Mouse (Mus musculus) embryonic facial prominence, embryonic 10.5 days (tissue): ENCODE results near the gene Pitx2. TPM values are rescaled to one million over a fixed set of nuclear protein-coding genes. Genes with fewer than 3 reads are reported as not detected.

ENCODE experiments used
- DNase-seq: peaks from one replicate; pipeline ENCODE4 v3.0.0-alpha.2; 2017; ENCODE audit warnings: low spot score
- H3K27ac ChIP-seq: fragments of 300-500 bp; sonication (generic); replicated peaks from 2 replicates; pipeline ENCODE4 v1.5.1; 2016; ENCODE audit warnings: mild to moderate bottlenecking
- H3K27me3 ChIP-seq: fragments of 300-500 bp; sonication (generic); replicated peaks from 2 replicates; pipeline ENCODE4 v1.6.1; 2016; ENCODE audit warnings: low read depth, mild to moderate bottlenecking; ENCODE audit not compliant: poor library complexity, severe bottlenecking
- H3K36me3 ChIP-seq: fragments of 300-500 bp; sonication (generic); replicated peaks from 2 replicates; pipeline ENCODE4 v1.6.1; 2016; ENCODE audit warnings: mild to moderate bottlenecking, moderate library complexity
- H3K4me1 ChIP-seq: fragments of 300-500 bp; sonication (generic); 2 replicates; pipeline ENCODE4 v1.6.1; 2016
- H3K4me3 ChIP-seq: fragments of 300-500 bp; sonication (generic); 2 replicates; pipeline ENCODE4 v1.5.1; 2016; ENCODE audit warnings: mild to moderate bottlenecking, moderate library complexity
- H3K9me3 ChIP-seq: fragments of 300-500 bp; sonication (generic); 2 replicates; pipeline ENCODE4 v1.6.1; 2016; ENCODE audit warnings: mild to moderate bottlenecking
- WGBS: fragments of 180-500 bp; shearing (Covaris S2); methylation state at CpG from one replicate; pipeline ENCODE4 v1.1.7; 2016; 5-methylcytosine and 5-hydroxymethylcytosine counted together
- polyA plus RNA-seq: library from polyadenylated mRNA; unstranded; fragments of >200 nt; fragmentation: Nextera tagmentation; extraction: Ambion mirVana; gene quantifications from 2 replicates; pipeline ENCODE4 v1.2.1, GENCODE M21; 2016

The Pitx2 gene
- polyA plus RNA-seq, 1 experiment from 2014 or later, result 41.4 TPM

DNA sequence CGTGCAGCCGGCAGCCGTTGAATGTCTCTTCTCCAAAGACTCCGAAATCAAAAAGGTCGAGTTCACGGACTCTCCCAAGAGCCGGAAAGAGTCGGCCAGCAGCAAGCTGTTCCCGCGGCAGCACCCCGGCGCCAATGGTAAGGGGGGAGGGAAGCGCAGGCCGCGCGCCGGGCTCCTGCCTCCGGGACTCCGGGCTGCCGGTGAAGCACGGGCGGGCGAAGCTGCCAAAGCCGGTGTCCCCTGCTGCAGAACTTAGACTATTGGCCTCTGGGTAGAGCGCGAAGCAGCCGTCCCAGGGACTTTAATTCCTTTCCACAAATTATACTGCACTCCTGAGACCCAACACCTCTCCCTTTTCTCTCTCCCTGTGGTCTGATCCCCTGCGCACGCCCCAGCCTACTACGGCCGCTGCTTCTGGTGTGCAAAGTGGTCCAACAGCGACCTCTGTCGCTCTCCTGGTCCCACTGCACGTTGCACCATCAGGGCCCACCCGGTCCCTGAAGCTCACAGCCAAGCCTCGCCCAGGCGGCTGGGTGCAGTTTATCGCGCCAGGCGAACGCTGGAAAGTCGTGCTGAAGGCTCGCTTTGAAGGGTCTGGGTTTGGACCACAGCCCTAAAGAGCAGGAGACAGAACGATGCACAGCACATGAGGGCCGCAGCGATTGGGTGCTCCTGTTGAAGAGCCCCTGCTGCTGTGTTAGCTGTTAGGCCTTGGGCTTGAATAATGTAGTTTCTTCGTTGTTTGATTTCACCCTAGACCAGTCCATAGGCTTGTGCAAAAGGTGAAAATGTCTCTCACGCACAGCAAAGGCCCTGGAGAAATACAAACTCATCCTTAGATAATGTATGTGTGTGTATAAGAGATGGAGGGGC is 5.0 kb downstream of the Pitx2 start:
- peaks cover 99% of the 10 kb centered on the region for H3K27me3 ChIP-seq
- under 1% methylated on average over 48 of the region's 48 CpGs for WGBS
- H3K4me3 ChIP-seq, result peak overlapping the region; percentile 62
- peak overlapping the region; percentile 81 for H3K27ac ChIP-seq
- H3K9me3 ChIP-seq, result no peaks in the 10 kb centered on the region
- peak; percentile 92 for DNase-seq
- no peaks in the 10 kb centered on the region for H3K36me3 ChIP-seq
- peaks cover 30% of the 10 kb centered on the region for H3K4me1 ChIP-seq

DNA sequence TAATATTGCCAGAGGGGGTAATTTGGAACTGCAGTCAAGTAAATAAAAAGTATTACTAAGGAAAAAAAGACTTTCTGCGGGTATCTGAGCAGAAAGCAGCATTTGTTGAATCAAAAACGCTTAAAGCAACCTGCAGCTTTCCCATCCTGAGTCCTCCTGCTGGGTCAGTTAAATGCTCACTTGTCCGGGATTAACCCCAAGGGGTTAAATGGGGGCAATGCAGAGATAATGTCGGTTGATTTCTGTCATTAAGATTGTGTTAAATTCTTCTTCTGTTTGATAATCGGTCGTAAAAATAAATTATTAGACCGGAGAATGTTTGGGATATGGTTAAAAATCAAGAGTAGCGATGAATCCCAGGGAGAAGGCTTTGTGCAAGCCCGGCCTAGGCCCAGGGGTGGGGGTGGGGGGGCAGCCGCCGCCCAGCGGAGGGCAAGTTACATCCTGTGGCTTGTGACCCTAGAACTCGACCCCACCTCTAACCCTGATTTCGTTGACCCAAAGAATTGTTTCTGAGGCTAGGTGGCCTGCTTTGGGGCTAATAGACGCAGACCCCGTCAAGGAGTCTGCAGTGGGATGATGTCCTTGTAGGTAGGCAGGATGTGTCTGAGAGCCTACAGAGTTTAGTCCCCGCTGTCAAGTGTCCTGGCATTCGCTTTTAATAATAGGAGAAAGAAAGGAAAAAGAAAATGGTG is 6.0 kb downstream of the Pitx2 start:
- WGBS, result under 1% methylated on average over 18 of the region's 18 CpGs

DNA sequence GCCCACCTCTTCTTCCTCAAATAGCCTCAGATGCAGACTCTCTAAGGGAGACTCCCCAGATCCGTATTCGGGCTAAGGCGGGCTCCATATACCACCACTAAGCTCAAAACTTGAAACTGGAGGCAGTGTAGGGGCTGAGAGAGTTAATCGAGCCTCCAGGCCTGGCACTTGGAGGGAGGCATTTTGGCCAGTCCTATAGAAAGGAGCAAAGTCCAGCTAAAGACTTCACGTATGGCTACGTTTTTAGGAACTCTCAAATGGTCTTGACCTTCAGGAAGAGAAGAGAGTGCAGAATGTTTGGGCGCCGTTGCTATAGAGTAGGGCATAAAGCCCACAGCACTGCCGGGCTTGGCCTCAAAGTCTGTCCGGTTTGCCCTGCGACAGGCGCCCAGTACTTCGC is 7.1 kb downstream of the Pitx2 start:
- 2% methylated on average over 13 of the region's 13 CpGs for WGBS
- peaks cover 25% of the 10 kb centered on the region for H3K4me1 ChIP-seq
- peak; percentile 39 for DNase-seq
- no peak overlapping the region for H3K27ac ChIP-seq
- peak overlapping the region; percentile 29; the same call in 1 of the 2 replicates for H3K4me3 ChIP-seq
- H3K36me3 ChIP-seq, result no peaks in the 10 kb centered on the region
- H3K27me3 ChIP-seq, result peaks cover 99% of the 10 kb centered on the region
- no peaks in the 10 kb centered on the region for H3K9me3 ChIP-seq

More for the DNA sequence above, 6.0 kb downstream of the Pitx2 start:
- peak; percentile 47 for DNase-seq
- Histone ChIP-seq H3K4me1 (peaks cover 25% of the 10 kb centered on the region), H3K9me3 (no peaks in the 10 kb centered on the region), H3K36me3 (no peaks in the 10 kb centered on the region), H3K4me3 (peak overlapping the region; percentile 21; the same call in 1 of the 2 replicates), H3K27ac (no peak overlapping the region), H3K27me3 (peaks cover 99% of the 10 kb centered on the region)

DNA sequence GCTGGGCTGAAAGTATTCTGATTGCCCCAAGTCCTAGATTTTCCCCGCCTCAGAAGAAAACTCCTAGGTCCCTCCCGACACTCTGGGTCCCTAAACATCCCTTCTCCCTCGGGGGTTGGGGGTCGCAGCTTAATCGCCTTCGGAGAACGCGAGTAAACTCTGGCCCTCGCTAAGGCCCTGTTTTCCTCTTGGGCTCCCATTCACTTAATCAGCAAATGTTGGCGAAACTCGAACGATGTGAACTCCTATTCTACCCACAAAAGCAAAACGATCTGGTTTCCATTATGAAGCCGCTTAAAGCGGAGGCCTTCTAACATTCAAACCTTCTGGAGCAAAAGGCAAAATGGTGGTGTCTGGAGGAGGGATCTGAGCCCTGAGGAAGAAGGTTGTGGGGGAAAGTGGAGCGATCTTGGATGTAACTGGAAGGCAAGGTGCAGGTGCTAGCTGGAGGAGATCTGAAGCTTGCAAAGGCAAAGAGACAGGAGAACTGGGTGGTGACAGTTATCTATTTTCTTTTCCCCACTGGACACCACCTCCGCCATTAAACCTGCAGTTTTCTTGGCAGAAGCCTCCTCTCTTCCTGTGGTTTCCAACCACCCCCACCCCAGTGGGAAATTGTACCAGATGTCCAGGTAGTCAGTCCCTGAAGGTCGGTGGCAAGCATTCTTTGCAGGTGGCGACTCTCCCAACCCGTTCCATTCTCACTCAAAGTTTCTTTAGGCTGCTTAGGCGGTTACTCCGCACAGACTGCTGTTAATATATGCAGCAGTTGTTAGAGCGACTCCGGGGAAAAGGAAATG is 7.8 kb downstream of the Pitx2 start:
- peak; percentile 51 for DNase-seq
- peaks cover 25% of the 10 kb centered on the region for H3K4me1 ChIP-seq
- peak overlapping the region; percentile 29; the same call in 1 of the 2 replicates for H3K4me3 ChIP-seq
- 2% methylated on average over 24 of the region's 24 CpGs for WGBS
- no peaks in the 10 kb centered on the region for H3K36me3 ChIP-seq
- no peaks in the 10 kb centered on the region for H3K9me3 ChIP-seq
- H3K27ac ChIP-seq, result no peak overlapping the region
- H3K27me3 ChIP-seq, result peaks cover 99% of the 10 kb centered on the region

DNA sequence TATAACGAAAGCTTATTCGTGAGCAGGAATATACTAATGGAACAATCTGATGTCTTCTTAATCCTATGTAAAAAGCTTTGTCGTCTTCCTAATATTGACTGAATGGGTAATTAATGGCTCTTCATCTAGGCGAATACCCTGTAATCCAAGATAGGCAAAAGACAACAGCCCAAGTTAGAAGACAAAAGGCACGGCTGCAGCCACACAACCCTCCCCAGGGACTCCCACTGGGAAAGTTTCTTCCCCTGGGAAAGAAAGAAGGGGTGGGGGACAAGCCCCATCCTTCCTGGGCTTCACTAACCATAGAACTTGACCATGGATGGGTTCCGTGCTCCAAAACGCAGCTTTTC is 8.3 kb downstream of the Pitx2 start:
- Histone ChIP-seq H3K27me3 (peaks cover 99% of the 10 kb centered on the region), H3K27ac (no peak overlapping the region), H3K9me3 (no peaks in the 10 kb centered on the region), H3K36me3 (no peaks in the 10 kb centered on the region), H3K4me3 (no peak overlapping the region; the same call in 1 of the 2 replicates), H3K4me1 (peaks cover 19% of the 10 kb centered on the region)
- no peak for DNase-seq
- WGBS, result 3% methylated on average over 7 of the region's 7 CpGs

DNA sequence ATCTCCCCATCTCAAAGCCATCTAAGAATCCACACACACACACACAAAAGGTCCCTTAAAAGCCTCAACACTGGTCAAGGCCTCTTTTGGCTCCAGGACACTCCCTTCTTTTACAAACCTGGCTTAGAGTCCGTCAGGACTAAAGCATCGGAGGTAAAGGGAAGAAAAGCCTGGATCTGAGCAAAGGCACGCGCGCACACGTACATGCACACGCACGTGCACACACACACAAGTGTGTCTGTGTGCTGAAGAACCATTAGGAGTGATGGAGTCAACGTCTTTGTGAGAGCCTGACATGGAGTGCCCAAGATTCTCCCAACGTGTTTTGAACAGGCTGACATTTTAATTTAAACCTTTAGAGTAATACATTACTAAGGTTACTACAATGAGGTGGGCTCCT is 8.7 kb downstream of the Pitx2 start:
- Histone ChIP-seq H3K27ac (no peak overlapping the region), H3K9me3 (no peaks in the 10 kb centered on the region), H3K4me3 (no peak overlapping the region), H3K27me3 (peaks cover 99% of the 10 kb centered on the region), H3K36me3 (no peaks in the 10 kb centered on the region), H3K4me1 (peaks cover 19% of the 10 kb centered on the region)
- 6% methylated on average over 10 of the region's 10 CpGs for WGBS
- peak; percentile 27 for DNase-seq

DNA sequence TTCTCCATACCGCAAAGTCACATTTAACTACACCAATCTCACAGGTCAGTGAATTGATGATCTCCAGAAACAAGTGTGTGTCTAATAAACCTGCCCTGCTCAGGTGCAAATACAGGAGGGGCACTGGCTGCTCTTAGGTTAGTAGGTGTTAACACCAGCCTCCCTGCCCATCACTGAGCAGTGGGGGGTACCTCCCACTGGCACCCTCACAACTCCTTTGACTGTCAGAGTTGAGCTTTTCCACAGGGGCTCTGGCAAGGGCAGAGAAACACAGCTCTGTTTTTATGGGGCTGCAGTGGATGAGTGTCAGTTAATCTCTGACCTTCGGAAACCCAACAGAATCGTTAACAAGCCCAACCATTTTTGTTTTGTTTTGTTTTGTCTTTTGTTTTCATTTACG is 9.6 kb downstream of the Pitx2 start:
- H3K27ac ChIP-seq, result no peak overlapping the region
- DNase-seq, result peak; percentile 17
- H3K4me1 ChIP-seq, result peaks cover 19% of the 10 kb centered on the region
- no peaks in the 10 kb centered on the region for H3K9me3 ChIP-seq
- H3K27me3 ChIP-seq, result peaks cover 99% of the 10 kb centered on the region
- WGBS, result 11% methylated on average over 4 of the region's 4 CpGs
- H3K36me3 ChIP-seq, result no peaks in the 10 kb centered on the region
- no peak overlapping the region for H3K4me3 ChIP-seq

DNA sequence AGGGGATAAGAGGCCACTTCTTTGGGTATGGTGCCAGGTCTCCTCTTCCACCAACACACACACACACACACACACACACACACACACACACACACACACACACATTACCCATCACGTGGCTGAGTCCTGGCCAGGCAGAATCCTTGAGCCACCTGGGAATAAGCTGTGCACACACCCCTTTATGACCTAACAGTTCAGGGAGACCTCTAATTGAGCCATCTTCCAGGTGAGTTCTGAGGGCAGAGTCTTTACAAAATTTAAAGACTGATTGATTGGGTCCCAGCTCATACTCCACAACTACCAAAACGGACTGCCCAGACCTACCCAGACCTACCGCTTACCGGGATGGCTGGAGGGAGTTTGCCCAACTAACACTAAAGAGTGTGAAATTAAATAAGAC is 10.1 kb downstream of the Pitx2 start:
- no peaks in the 10 kb centered on the region for H3K9me3 ChIP-seq
- no peak overlapping the region for H3K27ac ChIP-seq
- 5% methylated on average over 4 of the region's 4 CpGs for WGBS
- no peaks in the 10 kb centered on the region for H3K36me3 ChIP-seq
- H3K4me3 ChIP-seq, result no peak overlapping the region
- peaks cover 19% of the 10 kb centered on the region for H3K4me1 ChIP-seq
- peaks cover 99% of the 10 kb centered on the region for H3K27me3 ChIP-seq
- DNase-seq, result no peak

DNA sequence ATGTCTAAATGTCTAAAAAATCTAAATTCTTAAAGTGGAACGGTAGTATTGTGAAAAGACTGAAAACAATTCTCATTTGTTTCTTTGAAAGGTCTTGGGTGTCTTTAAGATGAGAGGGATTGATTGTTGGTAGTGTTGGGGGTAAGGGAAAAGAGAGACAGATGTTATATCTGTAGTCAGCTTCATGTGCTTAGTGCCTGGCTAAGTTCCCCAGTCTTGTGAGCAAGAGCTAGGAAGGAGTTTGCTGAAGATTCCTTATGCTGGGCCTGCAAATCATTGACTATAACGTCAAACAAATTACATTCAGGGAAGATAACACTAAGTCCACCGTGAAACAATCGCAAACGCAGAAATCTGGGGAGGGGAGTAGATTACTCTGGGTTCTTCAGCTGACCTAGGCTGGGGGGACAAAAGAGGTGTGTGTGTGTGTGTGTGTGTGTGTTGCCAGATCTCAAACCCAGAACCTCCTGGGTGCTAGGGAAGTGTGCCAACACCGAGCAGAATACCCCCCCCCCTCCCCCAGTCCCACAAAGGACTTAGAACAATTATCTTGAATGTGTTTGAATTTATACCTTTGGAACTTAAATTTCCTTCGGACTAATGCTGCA is 12.5 kb downstream of the Pitx2 start:
- no peak overlapping the region for H3K27ac ChIP-seq
- H3K27me3 ChIP-seq, result peaks cover 100% of the 10 kb centered on the region
- H3K9me3 ChIP-seq, result no peaks in the 10 kb centered on the region
- H3K4me1 ChIP-seq, result peaks cover 29% of the 10 kb centered on the region
- no peak overlapping the region for H3K4me3 ChIP-seq
- WGBS, result 2% methylated on average over 7 of the region's 7 CpGs
- DNase-seq, result peak; percentile 15
- H3K36me3 ChIP-seq, result no peaks in the 10 kb centered on the region

DNA sequence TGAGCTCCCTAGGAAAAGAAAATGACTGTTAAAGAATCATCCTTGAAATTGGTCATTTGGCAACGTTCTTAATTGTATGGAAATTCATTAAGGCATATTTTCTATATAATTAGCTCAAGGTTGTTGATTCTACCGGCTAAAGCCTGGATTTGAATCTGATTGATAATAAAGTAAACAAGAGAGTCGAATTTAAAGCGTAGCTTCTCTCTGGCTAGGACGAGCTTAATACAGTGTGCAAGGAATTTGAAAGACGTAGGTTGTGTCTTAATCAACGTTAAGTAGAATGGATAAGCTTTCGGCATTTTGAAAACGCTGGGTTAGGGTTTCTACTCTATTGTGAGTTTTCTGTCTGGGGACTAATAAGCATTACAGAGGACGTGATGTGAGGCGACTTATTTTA is 13.1 kb downstream of the Pitx2 start:
- no peak for DNase-seq
- no peaks in the 10 kb centered on the region for H3K9me3 ChIP-seq
- H3K27ac ChIP-seq, result no peak overlapping the region
- H3K4me3 ChIP-seq, result no peak overlapping the region
- H3K36me3 ChIP-seq, result no peaks in the 10 kb centered on the region
- peaks cover 31% of the 10 kb centered on the region for H3K4me1 ChIP-seq
- peaks cover 100% of the 10 kb centered on the region for H3K27me3 ChIP-seq
- WGBS, result 2% methylated on average over 11 of the region's 11 CpGs

DNA sequence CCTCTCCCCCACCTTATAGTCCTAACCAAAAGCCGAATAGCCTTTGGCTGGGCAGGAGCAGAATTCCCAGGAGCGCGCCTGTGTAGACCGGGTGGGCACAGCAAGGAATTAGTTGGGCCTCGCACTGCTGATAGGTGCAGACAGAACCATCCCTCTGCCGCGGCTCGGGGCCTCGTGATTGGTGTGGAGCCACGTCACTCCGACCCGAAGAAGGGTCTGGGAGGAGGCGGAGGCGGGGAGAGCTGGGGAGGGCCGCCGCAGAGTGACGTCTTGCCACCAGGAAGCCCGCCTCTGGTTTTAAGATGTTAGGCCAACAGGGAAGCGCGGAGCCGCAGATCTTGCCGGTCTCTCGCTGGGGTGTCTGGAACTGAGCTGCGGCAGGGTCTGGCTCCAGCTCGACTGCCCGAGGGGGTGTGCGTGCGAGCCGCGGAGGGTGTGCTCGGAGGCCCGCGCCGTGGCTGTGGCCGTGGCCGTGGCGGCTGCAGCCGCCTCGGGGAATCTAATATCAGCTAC is 14.0 kb downstream of the Pitx2 start:
- peak; percentile 97 for DNase-seq
- WGBS, result under 1% methylated on average over 39 of the region's 39 CpGs
- Histone ChIP-seq H3K36me3 (no peaks in the 10 kb centered on the region), H3K9me3 (no peaks in the 10 kb centered on the region), H3K27me3 (peaks cover 100% of the 10 kb centered on the region), H3K4me3 (peak overlapping the region; percentile 64), H3K27ac (peak overlapping the region; percentile 73), H3K4me1 (peaks cover 39% of the 10 kb centered on the region)
